Mouse (Mus musculus): ENCODE data around the gene Fzd4. TPM values are rescaled to one million over a fixed set of nuclear protein-coding genes. Genes with fewer than 3 reads are reported as not detected.

Gene Fzd4
- total and polyA plus RNA-seq, 2 experiments from 2014 or later: 9.6 to 16.0 TPM

- WGBS: 91% methylated on average over 1 of the region's 1 CpGs
- Histone ChIP-seq H3K9me3 (replicated peaks; ENCODE audit: control insufficient read depth, low read length) (no peaks in the 10 kb centered on the region), H3K27ac (ENCODE audit: low read depth) (no peak overlapping the region), H3K4me1 (ENCODE audit: control insufficient read depth, insufficient read depth) (peaks cover 23% of the 10 kb centered on the region; the same call in 1 of the 2 replicates), H3K4me2 (ENCODE audit: low read depth, low read length) (no peak overlapping the region), H3K27me3 (ENCODE audit: control insufficient read depth, insufficient read depth, low read length) (no peaks in the 10 kb centered on the region), H3K9ac (replicated peaks; ENCODE audit: low read depth, low read length) (no peak overlapping the region), H3K4me3 (ENCODE audit: low read depth, low read length) (no peak overlapping the region), H3K36me3 (replicated peaks; ENCODE audit: control insufficient read depth, insufficient read depth, low read length) (no peaks in the 10 kb centered on the region)
- no peak for DNase-seq (ENCODE audit: low spot score)
- TF ChIP-seq EP300 (IDR thresholded peaks at IDR 0.05; ENCODE audit: low read depth) (no peak), CTCF (IDR thresholded peaks at IDR 0.05; ENCODE audit: low read depth) (peak; percentile 30)
- ATAC-seq (ENCODE audit: insufficient read depth, low read depth): no peak
Observed at GRCm38 (mm10) chr7:89392825-89393224, 11.3 kb upstream of the Fzd4 start.

GRCm38 (mm10) chr7:89395399-89395798 is 8.8 kb upstream of the Fzd4 start:
- Histone ChIP-seq H3K4me2 (ENCODE audit: low read depth, low read length) (no peak overlapping the region), H3K4me3 (ENCODE audit: low read depth, low read length) (no peak overlapping the region), H3K4me1 (ENCODE audit: control insufficient read depth, insufficient read depth) (peaks cover 18% of the 10 kb centered on the region; the same call in 1 of the 2 replicates), H3K9ac (replicated peaks; ENCODE audit: low read depth, low read length) (no peak overlapping the region), H3K27me3 (ENCODE audit: control insufficient read depth, insufficient read depth, low read length) (no peaks in the 10 kb centered on the region), H3K36me3 (replicated peaks; ENCODE audit: control insufficient read depth, insufficient read depth, low read length) (no peaks in the 10 kb centered on the region), H3K27ac (ENCODE audit: low read depth) (no peak overlapping the region), H3K9me3 (replicated peaks; ENCODE audit: control insufficient read depth, low read length) (no peaks in the 10 kb centered on the region)
- TF ChIP-seq CTCF (IDR thresholded peaks at IDR 0.05; ENCODE audit: low read depth) (no peak), EP300 (IDR thresholded peaks at IDR 0.05; ENCODE audit: low read depth) (no peak)
- no peak for ATAC-seq (ENCODE audit: insufficient read depth, low read depth)
- WGBS: 80% methylated on average over 1 of the region's 1 CpGs
- DNase-seq (ENCODE audit: low spot score): no peak

DNA sequence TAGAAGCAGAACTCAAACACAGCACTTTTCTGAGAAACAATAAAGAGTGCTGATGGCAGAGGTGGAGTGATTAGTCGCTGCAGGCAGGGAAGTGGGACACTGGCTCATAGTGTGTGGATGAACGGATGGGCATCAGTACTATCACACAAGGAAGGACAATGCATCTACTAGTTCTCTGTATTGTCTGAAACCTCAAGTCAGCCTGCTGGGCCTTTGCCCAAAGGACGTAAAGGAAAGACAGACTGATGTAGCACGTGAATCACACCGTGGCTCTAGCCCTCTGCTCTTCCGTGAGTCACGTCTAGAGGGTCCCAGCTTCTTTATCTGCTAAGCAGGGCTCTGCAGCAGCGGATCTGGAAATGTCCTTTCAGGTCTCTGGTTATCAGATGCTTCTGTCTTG is 7.8 kb upstream of the Fzd4 start:
- TF ChIP-seq CTCF (IDR thresholded peaks at IDR 0.05; ENCODE audit: low read depth) (no peak), EP300 (IDR thresholded peaks at IDR 0.05; ENCODE audit: low read depth) (no peak)
- Histone ChIP-seq H3K27ac (ENCODE audit: low read depth) (no peak overlapping the region), H3K9ac (replicated peaks; ENCODE audit: low read depth, low read length) (no peak overlapping the region), H3K4me1 (ENCODE audit: control insufficient read depth, insufficient read depth) (peaks cover 12% of the 10 kb centered on the region; the same call in 1 of the 2 replicates), H3K36me3 (replicated peaks; ENCODE audit: control insufficient read depth, insufficient read depth, low read length) (no peaks in the 10 kb centered on the region), H3K4me3 (ENCODE audit: low read depth, low read length) (no peak overlapping the region), H3K27me3 (ENCODE audit: control insufficient read depth, insufficient read depth, low read length) (no peaks in the 10 kb centered on the region), H3K9me3 (replicated peaks; ENCODE audit: control insufficient read depth, low read length) (no peaks in the 10 kb centered on the region), H3K4me2 (ENCODE audit: low read depth, low read length) (no peak overlapping the region)
- 52% methylated on average over 8 of the region's 8 CpGs for WGBS
- no peak for ATAC-seq (ENCODE audit: insufficient read depth, low read depth)
- DNase-seq (ENCODE audit: low spot score): no peak

DNA sequence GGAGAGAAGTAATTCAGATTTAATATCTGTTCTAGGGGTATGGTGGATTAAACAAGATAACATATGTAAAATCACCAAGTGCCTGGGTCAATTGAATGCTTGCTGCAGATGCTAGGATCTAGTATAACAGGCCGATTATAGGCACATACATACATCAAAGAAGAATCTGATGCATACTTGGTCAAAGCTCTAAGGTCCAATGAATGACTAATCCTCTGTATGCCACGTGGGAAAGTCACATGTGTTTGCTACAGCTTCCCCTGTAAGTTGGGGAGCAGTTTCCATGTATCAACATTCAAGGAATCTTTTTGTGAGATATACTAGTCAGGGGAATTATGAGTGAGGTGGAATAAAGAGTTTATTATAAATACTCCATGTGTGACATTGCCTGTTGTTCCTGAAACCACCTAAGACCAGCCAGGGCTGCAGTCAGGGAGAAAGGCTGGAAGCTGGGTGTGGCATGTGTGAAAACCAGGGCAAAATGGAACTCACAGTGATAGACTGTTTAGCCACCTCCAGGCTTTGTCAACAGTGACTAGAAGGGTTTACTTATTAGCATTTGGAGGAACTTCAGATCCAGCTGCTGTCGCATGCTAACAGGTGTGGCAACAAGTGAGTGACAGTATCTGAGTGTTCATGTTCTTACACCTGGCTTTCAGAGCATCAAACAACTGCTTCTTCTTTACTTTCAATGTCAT is 6.2 kb upstream of the Fzd4 start:
- no peak for TF ChIP-seq EP300 (IDR thresholded peaks at IDR 0.05; ENCODE audit: low read depth)
- no peak for TF ChIP-seq CTCF (IDR thresholded peaks at IDR 0.05; ENCODE audit: low read depth)
- no peaks in the 10 kb centered on the region for H3K9me3 ChIP-seq (replicated peaks; ENCODE audit: control insufficient read depth, low read length)
- no peak for DNase-seq (ENCODE audit: low spot score)
- H3K27ac ChIP-seq (ENCODE audit: low read depth): no peak overlapping the region
- H3K27me3 ChIP-seq (ENCODE audit: control insufficient read depth, insufficient read depth, low read length): no peaks in the 10 kb centered on the region
- no peak overlapping the region for H3K9ac ChIP-seq (replicated peaks; ENCODE audit: low read depth, low read length)
- no peaks in the 10 kb centered on the region for H3K36me3 ChIP-seq (replicated peaks; ENCODE audit: control insufficient read depth, insufficient read depth, low read length)
- no peak overlapping the region for H3K4me3 ChIP-seq (ENCODE audit: low read depth, low read length)
- H3K4me1 ChIP-seq (ENCODE audit: control insufficient read depth, insufficient read depth): no peaks in the 10 kb centered on the region; the same call in 1 of the 2 replicates
- H3K4me2 ChIP-seq (ENCODE audit: low read depth, low read length): no peak overlapping the region
- ATAC-seq (ENCODE audit: insufficient read depth, low read depth): no peak
- 71% methylated on average over 3 of the region's 3 CpGs for WGBS

DNA sequence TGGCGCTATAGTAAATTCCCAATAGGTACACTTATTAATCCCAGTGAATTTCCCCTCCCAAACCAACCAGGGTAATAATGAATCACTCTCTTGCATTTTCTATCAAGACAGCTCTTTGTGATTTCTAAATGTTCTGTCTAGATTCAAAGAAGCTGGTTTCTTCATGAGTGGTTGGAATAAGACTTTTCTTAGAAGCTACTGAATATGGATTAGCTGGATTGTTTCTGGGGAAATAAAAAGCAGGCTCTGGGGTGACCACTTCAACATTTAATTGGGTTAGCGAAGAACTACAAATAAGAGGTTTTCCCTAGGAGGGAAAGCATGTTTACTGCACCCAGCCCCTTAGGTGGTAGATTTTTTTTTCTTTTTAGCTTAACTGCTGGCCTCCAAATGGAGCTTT is 3.4 kb upstream of the Fzd4 start:
- TF ChIP-seq CTCF (IDR thresholded peaks at IDR 0.05; ENCODE audit: low read depth): no peak
- TF ChIP-seq EP300 (IDR thresholded peaks at IDR 0.05; ENCODE audit: low read depth): no peak
- H3K9me3 ChIP-seq (replicated peaks; ENCODE audit: control insufficient read depth, low read length): no peaks in the 10 kb centered on the region
- no peaks in the 10 kb centered on the region for H3K27me3 ChIP-seq (ENCODE audit: control insufficient read depth, insufficient read depth, low read length)
- H3K4me1 ChIP-seq (ENCODE audit: control insufficient read depth, insufficient read depth): no peaks in the 10 kb centered on the region; the same call in 1 of the 2 replicates
- no peak for DNase-seq (ENCODE audit: low spot score)
- H3K27ac ChIP-seq (ENCODE audit: low read depth): no peak overlapping the region
- ATAC-seq (ENCODE audit: insufficient read depth, low read depth): no peak
- no peaks in the 10 kb centered on the region for H3K36me3 ChIP-seq (replicated peaks; ENCODE audit: control insufficient read depth, insufficient read depth, low read length)
- no peak overlapping the region for H3K4me3 ChIP-seq (ENCODE audit: low read depth, low read length)
- H3K4me2 ChIP-seq (ENCODE audit: low read depth, low read length): no peak overlapping the region
- 98% methylated on average over 2 of the region's 2 CpGs for WGBS
- H3K9ac ChIP-seq (replicated peaks; ENCODE audit: low read depth, low read length): no peak overlapping the region
